Mouse (Mus musculus): ENCODE data around the gene Rnpep. TPM values are rescaled to one million over a fixed set of nuclear protein-coding genes. Genes with fewer than 3 reads are reported as not detected.

Gene Rnpep
- polyA plus RNA-seq, 2 experiments, result 7.3 to 23.0 TPM

- no peak overlapping the region for H3K27ac ChIP-seq
- no peak overlapping the region for H3K9ac ChIP-seq (replicated peaks)
- no peak overlapping the region for H3K4me2 ChIP-seq (ENCODE audit: low read depth)
- H3K27me3 ChIP-seq (ENCODE audit: control insufficient read depth, insufficient read depth, low read length), result no peaks in the 10 kb centered on the region
- H3K36me3 ChIP-seq (replicated peaks; ENCODE audit: control insufficient read depth, insufficient read depth, low read depth), result no peaks in the 10 kb centered on the region
- no peak for TF ChIP-seq EP300 (IDR thresholded peaks at IDR 0.05; ENCODE audit: low read depth)
- TF ChIP-seq CTCF (IDR thresholded peaks at IDR 0.05; ENCODE audit: low read depth), result no peak
- no peaks in the 10 kb centered on the region for H3K9me3 ChIP-seq (ENCODE audit: control insufficient read depth, low read length)
- H3K4me1 ChIP-seq (replicated peaks; ENCODE audit: control insufficient read depth in 2 of 2, insufficient read depth in 2 of 2, low read length in 1 of 2), result no peaks in the 10 kb centered on the region
- ATAC-seq (ENCODE audit: insufficient read depth) (no peak), DNase-seq (ENCODE audit: low read depth in 3 of 3, low spot score in 3 of 3) (no peak)
- H3K4me3 ChIP-seq (ENCODE audit: insufficient read depth in 1 of 2, low read depth in 2 of 2, low read length in 2 of 2), result no peak overlapping the region
- WGBS (ENCODE audit: insufficient replicate concordance), result 37% methylated on average over 6 of the region's 6 CpGs
Measured at GRCm38 (mm10) chr1:135224981-135225604, 58.8 kb downstream of the Rnpep start.

DNA sequence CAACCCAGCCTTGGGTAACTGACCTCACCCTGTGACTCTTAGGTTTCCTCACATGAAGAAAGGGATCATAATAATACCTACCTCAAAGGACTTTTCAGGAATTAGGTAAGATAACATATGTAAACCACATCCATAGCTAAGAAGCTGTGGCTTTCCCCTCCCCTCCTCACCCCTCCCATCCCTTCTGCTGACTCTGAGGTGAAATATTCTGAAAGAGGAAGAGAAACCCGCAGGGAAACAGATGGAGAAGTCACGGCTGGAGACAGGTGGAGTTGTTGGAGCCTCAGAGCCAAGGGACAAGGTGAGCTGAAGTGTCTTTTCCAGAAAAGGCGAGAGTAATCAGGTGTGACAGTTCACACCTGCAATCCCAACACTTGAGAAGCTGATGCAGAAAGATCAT, 59.7 kb downstream of the Rnpep start:
- no peaks in the 10 kb centered on the region for H3K4me1 ChIP-seq (replicated peaks; ENCODE audit: control insufficient read depth in 2 of 2, insufficient read depth in 2 of 2, low read length in 1 of 2)
- no peaks in the 10 kb centered on the region for H3K36me3 ChIP-seq (replicated peaks; ENCODE audit: control insufficient read depth, insufficient read depth, low read depth)
- H3K27ac ChIP-seq, result no peak overlapping the region
- H3K4me3 ChIP-seq (ENCODE audit: insufficient read depth in 1 of 2, low read depth in 2 of 2, low read length in 2 of 2), result no peak overlapping the region
- no peaks in the 10 kb centered on the region for H3K27me3 ChIP-seq (ENCODE audit: control insufficient read depth, insufficient read depth, low read length)
- H3K9me3 ChIP-seq (ENCODE audit: control insufficient read depth, low read length), result no peaks in the 10 kb centered on the region
- TF ChIP-seq EP300 (IDR thresholded peaks at IDR 0.05; ENCODE audit: low read depth) (no peak), CTCF (IDR thresholded peaks at IDR 0.05; ENCODE audit: low read depth) (no peak)
- DNase-seq (ENCODE audit: low read depth in 3 of 3, low spot score in 3 of 3), result no peak
- no peak for ATAC-seq (ENCODE audit: insufficient read depth)
- no peak overlapping the region for H3K4me2 ChIP-seq (ENCODE audit: low read depth)
- WGBS (ENCODE audit: insufficient replicate concordance), result 24% methylated on average over 3 of the region's 3 CpGs
- no peak overlapping the region for H3K9ac ChIP-seq (replicated peaks)

GRCm38 (mm10) chr1:135217607-135218233, 66.2 kb downstream of the Rnpep start:
- Histone ChIP-seq H3K4me1 (replicated peaks; ENCODE audit: control insufficient read depth in 2 of 2, insufficient read depth in 2 of 2, low read length in 1 of 2) (no peaks in the 10 kb centered on the region), H3K9ac (replicated peaks) (no peak overlapping the region), H3K4me3 (ENCODE audit: insufficient read depth in 1 of 2, low read depth in 2 of 2, low read length in 2 of 2) (no peak overlapping the region), H3K36me3 (replicated peaks; ENCODE audit: control insufficient read depth, insufficient read depth, low read depth) (no peaks in the 10 kb centered on the region), H3K4me2 (ENCODE audit: low read depth) (no peak overlapping the region), H3K27ac (no peak overlapping the region), H3K27me3 (ENCODE audit: control insufficient read depth, insufficient read depth, low read length) (no peaks in the 10 kb centered on the region), H3K9me3 (ENCODE audit: control insufficient read depth, low read length) (no peaks in the 10 kb centered on the region)
- DNase-seq (ENCODE audit: low read depth in 3 of 3, low spot score in 3 of 3) (no peak), ATAC-seq (ENCODE audit: insufficient read depth) (no peak)
- TF ChIP-seq EP300 (IDR thresholded peaks at IDR 0.05; ENCODE audit: low read depth) (no peak), CTCF (IDR thresholded peaks at IDR 0.05; ENCODE audit: low read depth) (no peak)
- 70% methylated on average over 13 of the region's 13 CpGs for WGBS (ENCODE audit: insufficient replicate concordance)

DNA sequence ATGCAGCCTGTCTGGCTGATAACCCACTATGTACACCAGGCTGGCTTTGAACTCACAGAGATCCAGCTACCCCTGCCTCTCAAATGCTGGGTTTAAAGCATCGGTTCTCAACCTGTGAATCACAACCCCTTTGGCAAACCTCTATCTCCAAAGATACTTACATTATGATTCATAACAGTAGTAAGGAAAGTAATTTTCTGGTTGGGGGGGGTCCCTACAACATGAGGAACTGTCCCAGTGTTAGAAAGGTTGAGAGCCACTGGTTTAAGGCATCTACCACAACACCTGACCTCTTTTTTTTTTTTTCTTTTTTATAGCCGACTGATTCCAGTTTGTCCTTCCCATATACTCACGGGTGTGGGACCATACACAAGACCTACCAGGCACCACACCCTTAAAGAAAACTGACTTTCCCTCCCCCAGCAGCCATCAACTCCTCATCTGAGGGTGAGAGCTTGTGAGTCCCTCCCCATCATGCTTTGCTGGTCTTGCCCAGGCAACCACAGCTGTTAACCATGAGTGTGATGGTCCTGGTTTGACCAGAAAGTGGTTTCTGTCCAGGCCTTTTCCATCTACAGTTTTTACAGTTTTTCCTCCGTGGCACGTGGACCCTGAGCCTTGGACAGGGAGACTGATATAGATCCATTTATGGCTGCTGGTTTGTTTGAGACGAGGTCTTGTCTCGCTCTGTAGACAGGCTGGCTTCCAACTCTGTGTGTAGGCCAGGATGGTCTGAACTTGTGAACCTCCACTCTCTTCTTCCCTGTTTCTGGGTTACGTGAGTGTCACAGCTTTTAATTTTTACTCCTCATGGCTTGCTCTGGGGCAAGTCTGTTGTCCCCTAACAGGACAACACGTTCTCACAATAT, 69.9 kb downstream of the Rnpep start:
- Histone ChIP-seq H3K27me3 (ENCODE audit: control insufficient read depth, insufficient read depth, low read length) (no peaks in the 10 kb centered on the region), H3K9me3 (ENCODE audit: control insufficient read depth, low read length) (no peaks in the 10 kb centered on the region), H3K4me1 (replicated peaks; ENCODE audit: control insufficient read depth in 2 of 2, insufficient read depth in 2 of 2, low read length in 1 of 2) (no peaks in the 10 kb centered on the region), H3K4me3 (ENCODE audit: insufficient read depth in 1 of 2, low read depth in 2 of 2, low read length in 2 of 2) (no peak overlapping the region), H3K4me2 (ENCODE audit: low read depth) (no peak overlapping the region), H3K9ac (replicated peaks) (no peak overlapping the region), H3K27ac (no peak overlapping the region), H3K36me3 (replicated peaks; ENCODE audit: control insufficient read depth, insufficient read depth, low read depth) (no peaks in the 10 kb centered on the region)
- no peak for ATAC-seq (ENCODE audit: insufficient read depth)
- 57% methylated on average over 9 of the region's 9 CpGs for WGBS (ENCODE audit: insufficient replicate concordance)
- TF ChIP-seq CTCF (IDR thresholded peaks at IDR 0.05; ENCODE audit: low read depth) (no peak), EP300 (IDR thresholded peaks at IDR 0.05; ENCODE audit: low read depth) (no peak)
- DNase-seq (ENCODE audit: low read depth in 3 of 3, low spot score in 3 of 3), result no peak

Other genes starting within 250 kb of the Rnpep start
- 0.02 TPM in 2 replicates for gene Lgr6, start 178.8 kb downstream of the Rnpep start, polyA plus RNA-seq (2012; rRNA removed)
- gene Lgr6, start 178.8 kb downstream of the Rnpep start, polyA plus RNA-seq (2014; fragmentation: Nextera tagmentation; extraction: Ambion mirVana), result 0.05 and 0.08 TPM in 2 replicates
- gene Ptpn7, start 151.4 kb downstream of the Rnpep start, polyA plus RNA-seq (2012; rRNA removed), result 11.9 and 12.4 TPM in 2 replicates
- 8.6 and 9.4 TPM in 2 replicates for gene Ptpn7, start 151.4 kb downstream of the Rnpep start, polyA plus RNA-seq (2014; fragmentation: Nextera tagmentation; extraction: Ambion mirVana)
- gene Arl8a, start 137.3 kb downstream of the Rnpep start, polyA plus RNA-seq (2012; rRNA removed), result 8.1 and 9.2 TPM in 2 replicates
- 7.2 and 8.5 TPM in 2 replicates for gene Arl8a, start 137.3 kb downstream of the Rnpep start, polyA plus RNA-seq (2014; fragmentation: Nextera tagmentation; extraction: Ambion mirVana)
- gene Gpr37l1, start 116.4 kb downstream of the Rnpep start, polyA plus RNA-seq (2012; rRNA removed), result 0.01 TPM in 1 of 2 replicates, not detected in the other
- not detected in 2 replicates for gene Gpr37l1, start 116.4 kb downstream of the Rnpep start, polyA plus RNA-seq (2014; fragmentation: Nextera tagmentation; extraction: Ambion mirVana)
- 0.57 and 0.58 TPM in 2 replicates for gene Elf3, start 25.5 kb downstream of the Rnpep start, polyA plus RNA-seq (2012; rRNA removed)
- gene Elf3, start 25.5 kb downstream of the Rnpep start, polyA plus RNA-seq (2014; fragmentation: Nextera tagmentation; extraction: Ambion mirVana), result 0.43 and 0.61 TPM in 2 replicates
- gene Timm17a, start 29.7 kb upstream of the Rnpep start, polyA plus RNA-seq (2012; rRNA removed), result 15.4 and 26.0 TPM in 2 replicates
- 136 and 146 TPM in 2 replicates for gene Timm17a, start 29.7 kb upstream of the Rnpep start, polyA plus RNA-seq (2014; fragmentation: Nextera tagmentation; extraction: Ambion mirVana)
- 0.05 and 0.08 TPM in 2 replicates for gene Lmod1, start 40.7 kb upstream of the Rnpep start, polyA plus RNA-seq (2012; rRNA removed)
- 0.04 and 0.10 TPM in 2 replicates for gene Lmod1, start 40.7 kb upstream of the Rnpep start, polyA plus RNA-seq (2014; fragmentation: Nextera tagmentation; extraction: Ambion mirVana)
- gene Shisa4, start 91.2 kb upstream of the Rnpep start, polyA plus RNA-seq (2012; rRNA removed), result 0.64 and 0.84 TPM in 2 replicates
- gene Shisa4, start 91.2 kb upstream of the Rnpep start, polyA plus RNA-seq (2014; fragmentation: Nextera tagmentation; extraction: Ambion mirVana), result 0.41 and 0.56 TPM in 2 replicates
- gene Ipo9, start 146.4 kb upstream of the Rnpep start, polyA plus RNA-seq (2012; rRNA removed), result 19.4 and 20.7 TPM in 2 replicates
- 26.6 and 26.9 TPM in 2 replicates for gene Ipo9, start 146.4 kb upstream of the Rnpep start, polyA plus RNA-seq (2014; fragmentation: Nextera tagmentation; extraction: Ambion mirVana)